Mouse (Mus musculus) c-Kit-positive CD71-positive TER-119-positive erythroid progenitor cells, embryonic 14.5 days (primary cell): ENCODE measurements at regions not wholly inside any gene's neighbourhood (a gene's known extent, or its start where the extent isn't known, plus 50 kb on each side); places are given as distances from the start of the nearest gene placed in this dataset.

Experiments
- DNase-seq: peaks from one replicate; pipeline ENCODE4 v3.0.0-alpha.2; 2013; ENCODE audit warnings: low spot score

DNA sequence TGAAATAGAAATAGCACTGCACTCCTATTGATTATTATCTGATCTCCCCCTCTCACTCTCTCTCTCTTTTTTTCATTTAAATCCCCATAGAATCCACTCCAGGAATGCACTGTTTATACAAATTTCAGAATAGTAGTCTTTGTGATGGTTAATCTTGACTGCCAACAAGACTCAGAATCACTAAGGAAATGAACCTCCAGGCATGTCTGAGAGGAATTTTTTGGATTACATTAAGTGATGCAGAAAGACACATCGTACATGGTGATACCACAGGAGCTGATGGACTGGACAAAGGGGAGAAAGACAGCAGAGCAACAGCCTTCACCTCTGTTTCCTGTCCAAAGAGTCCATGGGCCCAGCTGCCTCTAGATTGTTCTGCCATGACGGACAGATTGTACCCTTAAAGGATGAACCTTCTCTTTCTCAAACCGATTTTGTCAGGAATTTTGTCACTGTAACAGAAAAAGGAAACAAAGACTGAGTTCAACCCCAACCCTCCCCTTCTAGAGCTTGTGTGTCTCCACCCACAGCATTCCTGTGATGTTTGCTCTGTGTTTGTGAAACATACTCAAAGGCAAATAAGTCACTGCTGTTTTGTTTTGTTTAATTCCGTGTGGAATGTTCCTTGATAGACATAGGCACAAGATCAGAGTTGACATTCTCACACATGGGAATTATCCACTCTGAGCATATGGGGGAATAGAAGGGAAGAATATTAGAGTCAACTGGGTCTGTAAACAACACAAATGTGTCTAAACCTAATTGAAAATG lies 59.1 kb upstream of the Gm34302 start:
- no peak for DNase-seq

DNA sequence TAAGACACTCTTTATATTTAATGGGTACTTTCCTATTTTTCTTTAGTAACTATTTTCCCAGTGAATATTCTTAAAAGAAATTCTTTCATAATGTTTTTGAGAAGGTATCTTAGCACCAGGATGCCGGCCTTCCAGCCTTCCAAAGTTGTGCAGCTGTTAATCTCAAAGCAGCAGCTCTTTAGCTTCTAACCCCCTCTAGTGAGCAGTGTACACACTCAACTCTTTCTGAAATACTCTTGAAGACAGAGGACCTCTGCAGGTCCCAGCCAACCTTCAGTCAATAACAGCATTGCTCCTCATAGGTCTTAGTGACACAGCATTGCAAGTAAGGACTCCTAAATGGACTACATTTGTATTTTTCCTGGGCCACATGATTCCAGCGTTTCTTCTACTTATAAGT lies 55.2 kb upstream of the Gm34302 start:
- no peak for DNase-seq

DNA sequence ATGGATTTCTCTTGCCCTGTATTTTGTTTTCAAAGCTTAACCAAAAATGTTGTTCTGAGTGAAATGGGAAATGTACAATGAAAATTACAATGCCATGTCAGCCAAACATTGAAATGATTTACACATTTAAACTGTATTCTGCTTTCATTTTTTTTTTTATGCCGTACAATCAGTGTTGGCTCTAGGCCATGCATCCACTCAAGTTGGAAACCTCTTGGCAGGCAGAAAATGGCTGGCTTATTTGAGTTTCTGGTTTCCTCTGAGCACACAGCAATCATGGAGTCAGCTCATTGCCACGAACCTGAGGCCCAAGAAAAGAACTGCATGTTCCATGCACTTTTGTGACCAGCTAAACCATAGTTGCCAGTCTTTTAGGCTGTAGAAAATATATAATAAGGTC lies 50.5 kb upstream of the Gm34302 start:
- no peak for DNase-seq
